Mouse (Mus musculus) frontal cortex, postnatal 14 days (tissue): ENCODE measurements around the gene Per1.
"Not testable (repeated sequence)": the region's sequence is repeated elsewhere in the genome, so short reads cannot be mapped to it uniquely, and the experiment has no call there.

Source experiments
- DNase-seq, 2 experiments: peaks; one replicate each; pipeline ENCODE4 v3.0.0; 2022; ENCODE audit warnings: low spot score in 2 of 2

Per1 gene

DNA sequence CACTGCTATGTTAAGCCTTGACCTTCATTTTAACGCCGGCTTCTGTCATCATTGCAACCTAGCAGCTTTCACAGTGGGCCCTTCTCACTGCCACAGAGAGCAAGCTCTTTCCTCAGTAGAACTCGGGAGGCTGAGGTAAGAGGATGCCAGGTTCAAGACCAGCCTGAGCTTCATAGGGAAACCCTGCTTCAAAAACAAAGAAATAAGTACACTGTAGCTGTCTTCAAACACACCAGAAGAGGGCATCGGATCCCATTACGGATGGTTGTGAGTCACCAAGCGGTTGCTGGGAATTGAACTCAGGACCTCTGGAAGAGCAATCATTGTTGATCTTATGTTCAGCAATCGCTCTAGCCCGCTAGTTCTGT lies 14.2 kb upstream of the Per1 start:
- no peak for DNase-seq

DNA sequence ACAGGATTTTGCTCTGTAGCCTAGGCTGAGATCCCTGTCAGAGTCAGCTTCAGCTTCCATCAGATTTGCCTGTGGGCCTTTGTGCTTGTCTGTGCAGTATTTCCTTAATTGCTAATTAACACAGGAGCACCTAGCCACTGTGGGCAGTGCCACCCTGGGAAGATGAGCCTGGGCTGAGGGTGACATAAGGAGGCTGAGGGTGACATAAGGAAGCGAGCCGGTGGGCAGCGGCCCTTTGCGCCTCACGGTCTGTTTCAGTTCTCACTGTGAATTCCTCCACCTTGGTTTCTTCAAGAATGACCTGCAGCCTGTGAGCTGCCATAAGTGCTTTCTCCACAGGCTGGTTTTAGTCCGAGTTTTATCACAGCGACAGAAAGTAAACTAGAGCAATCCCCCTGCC lies 13.4 kb upstream of the Per1 start:
- no peak for DNase-seq

DNA sequence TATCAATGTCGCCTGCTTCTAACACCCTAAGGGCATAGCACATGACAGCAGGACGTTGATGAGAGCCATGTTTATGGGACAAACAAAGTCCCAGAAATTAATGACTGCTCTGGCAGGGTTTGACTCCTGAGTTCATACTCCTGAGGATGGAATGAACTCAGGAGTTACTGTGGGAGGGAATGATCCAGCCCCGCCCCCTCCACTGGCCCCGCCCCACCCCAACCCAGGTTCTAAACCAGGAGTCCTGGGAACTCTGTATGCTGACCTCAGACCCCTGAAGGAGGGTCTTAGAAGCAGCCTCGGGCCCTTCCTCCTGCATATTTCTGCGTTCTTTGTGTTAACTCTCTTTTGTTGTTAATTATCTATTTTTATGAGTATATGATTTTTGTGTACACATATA lies 9.4 kb upstream of the Per1 start:
- no peak for DNase-seq

DNA sequence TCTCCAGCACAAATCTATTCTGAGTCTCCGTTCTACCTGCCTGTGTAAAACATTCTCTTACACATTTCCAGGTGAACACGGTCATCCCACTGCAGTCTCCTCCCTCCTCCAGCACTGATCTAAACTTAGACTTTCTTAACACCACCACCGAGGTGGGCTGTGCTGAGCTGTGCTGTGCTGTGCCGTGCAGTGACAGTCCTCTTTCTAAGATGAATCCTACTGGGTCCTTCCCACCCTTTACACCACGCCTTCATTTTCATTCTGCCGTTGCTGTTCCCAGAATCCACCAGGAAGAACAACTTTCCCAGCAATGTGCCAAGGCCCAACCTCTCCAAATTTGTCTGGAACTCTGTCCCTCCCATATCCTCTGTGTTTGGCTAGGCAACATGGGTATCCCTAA lies 8.6 kb upstream of the Per1 start:
- DNase-seq: peak in 1 of 2 experiments; percentile 51

DNA sequence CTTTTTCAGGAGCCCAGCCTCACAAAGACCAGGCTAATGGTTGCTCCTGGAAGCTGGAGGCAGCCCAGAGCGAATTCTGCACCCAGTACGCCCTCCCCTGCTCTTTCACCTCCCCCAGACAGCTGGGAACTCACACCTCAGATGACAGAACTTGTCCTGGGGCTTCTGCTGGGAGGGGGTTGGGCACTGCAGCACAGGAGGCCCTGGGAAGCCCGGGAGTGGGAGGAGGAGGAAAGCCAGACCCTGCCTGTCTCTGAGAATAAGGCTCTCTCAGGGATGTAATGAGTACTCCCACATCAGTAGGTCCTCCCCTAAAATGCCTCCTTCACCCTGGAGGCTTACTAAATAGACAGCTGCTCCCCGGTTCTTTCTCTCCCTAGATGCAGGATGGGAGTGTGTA lies 7.9 kb upstream of the Per1 start:
- no peak for DNase-seq

DNA sequence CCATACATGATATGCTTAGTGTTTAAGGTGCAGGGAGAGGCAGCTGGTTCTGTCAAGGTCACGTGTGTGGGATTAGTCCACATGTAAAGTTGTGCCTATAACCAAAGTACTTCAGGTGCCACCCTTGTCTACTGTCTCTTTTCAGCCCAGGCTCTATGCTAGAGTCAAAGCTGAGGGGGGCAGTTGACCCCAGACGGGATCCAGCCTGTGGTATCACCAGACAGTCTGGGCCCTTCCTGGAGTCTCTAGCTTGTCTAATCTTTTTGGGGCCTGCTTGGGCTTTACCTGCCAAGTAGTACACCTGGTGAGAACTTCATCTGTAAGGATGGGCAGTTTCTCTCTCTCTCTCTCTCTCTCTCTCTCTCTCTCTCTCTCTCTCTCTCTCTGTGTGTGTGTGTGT lies 7.4 kb upstream of the Per1 start:
- no peak for DNase-seq

DNA sequence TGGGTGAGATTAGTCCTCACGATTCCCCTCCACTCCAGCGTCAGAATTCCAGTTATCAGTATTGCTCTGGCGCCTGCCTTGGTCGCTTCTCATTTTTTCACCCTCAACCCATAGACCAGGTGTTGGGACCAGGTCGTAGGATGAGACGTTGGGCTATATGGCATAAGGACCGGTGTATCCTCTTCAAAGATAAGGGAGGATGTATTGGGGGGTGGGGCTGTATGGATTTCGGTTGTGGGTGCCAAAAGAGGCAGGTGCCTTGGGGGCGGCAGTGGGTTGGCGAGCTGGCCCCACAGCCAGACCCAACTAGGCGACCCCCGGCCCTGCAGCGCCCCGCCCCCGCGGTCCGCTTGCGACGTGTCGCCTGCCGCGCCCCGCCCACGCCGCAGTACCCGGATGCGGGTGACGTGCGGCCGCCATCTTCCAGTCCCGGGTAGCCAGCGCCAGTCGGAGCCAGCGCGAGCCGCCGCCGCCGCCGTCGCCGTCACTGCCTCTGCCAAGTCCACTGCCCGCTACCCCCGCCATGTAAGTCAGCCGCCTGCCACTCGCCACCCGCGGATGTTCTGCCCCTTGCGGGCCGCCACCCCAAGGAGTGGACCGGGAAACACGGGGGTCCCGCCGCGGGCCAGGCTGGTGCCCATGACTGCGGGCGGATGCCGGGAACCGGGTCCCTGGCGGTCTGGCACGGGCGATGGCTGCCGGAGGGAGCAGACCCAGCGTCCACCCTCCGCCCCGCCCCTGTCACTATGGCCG lies 6.7 kb upstream of the Per1 start, which contains the start of gene Vamp2:
Vamp2 (plus strand) TSS at position 388 of the 753 bp plus-strand sequence.
- DNase-seq: peak; percentile 85 to 90

DNA sequence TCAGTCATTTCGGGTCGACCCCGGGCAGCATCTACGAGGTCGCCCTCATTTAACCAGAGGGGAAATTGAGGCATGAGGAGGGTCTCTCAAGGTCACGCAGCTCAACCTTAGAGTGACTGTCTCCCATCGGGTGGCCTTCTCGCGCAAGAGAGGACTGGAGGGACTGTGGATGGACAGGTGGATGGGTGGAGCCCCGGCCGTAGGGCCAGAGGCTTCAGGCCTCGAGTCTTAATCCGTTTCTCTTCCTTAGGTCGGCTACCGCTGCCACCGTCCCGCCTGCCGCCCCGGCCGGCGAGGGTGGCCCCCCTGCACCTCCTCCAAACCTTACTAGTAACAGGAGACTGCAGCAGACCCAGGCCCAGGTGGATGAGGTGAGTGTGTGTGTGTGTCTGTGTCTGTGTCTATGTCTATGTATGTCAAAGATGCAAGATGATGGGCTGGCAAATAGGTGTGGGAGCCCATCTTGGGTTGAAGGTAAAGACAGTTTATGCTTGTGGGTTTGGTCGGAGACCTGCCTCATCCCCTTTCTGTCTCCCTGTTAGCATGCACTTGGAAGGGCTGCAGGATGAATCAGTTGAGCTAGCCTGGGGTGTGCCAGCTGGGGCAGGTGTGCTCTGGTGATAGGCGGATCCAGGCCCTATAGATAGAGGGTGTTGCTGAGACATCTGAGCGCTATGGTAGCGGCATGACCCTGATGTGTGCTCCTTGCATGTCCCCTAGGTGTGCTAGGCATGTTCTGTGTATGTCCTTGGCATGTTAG lies 6.0 kb upstream of the Per1 start:
- no peak for DNase-seq

DNA sequence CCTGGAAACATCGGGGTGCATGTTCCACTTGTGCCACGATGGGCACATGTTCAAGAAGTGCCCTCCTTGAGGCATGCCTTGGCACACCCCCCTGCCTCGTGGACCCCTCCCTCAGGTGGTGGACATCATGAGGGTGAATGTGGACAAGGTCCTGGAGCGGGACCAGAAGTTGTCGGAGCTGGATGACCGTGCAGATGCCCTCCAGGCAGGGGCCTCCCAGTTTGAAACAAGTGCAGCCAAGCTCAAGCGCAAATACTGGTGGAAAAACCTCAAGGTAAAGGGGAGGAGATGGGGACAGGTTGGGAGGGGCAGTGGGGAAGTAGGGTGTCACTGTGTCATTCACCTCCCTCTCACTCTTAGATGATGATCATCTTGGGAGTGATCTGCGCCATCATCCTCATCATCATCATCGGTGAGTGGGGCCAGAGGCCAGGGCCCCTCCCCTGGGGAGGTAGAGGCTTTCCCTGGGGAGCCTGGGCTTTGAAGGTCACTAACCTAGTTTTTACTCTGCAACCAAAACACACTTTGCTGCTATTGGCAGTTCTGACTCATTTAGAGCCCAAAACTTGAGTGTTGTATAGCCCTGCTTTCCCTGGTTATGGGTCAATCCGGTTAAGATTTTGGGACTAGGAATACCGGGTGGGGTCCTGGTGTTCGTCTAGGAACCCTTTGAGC lies 5.3 kb upstream of the Per1 start:
- DNase-seq: no peak

DNA sequence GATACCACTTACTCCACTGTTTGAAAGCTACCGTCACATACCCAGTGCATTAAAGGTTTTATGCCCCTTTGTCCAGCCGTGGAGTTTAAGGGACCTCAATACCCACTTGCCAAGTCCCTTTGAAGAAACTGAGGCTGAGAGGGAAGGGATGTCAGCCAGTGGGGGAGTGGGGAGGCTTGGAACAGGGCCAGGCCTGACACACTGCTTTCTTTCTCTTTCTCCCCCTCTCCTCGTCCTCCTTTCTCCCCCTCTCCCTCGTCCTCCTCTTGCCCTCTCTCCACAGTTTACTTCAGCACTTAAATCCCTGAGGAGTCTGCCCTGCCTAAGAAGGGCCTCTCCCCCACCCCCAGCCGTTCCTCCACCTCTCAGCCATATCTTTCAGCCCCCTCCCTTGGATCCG lies 4.7 kb upstream of the Per1 start:
- no peak for DNase-seq

DNA sequence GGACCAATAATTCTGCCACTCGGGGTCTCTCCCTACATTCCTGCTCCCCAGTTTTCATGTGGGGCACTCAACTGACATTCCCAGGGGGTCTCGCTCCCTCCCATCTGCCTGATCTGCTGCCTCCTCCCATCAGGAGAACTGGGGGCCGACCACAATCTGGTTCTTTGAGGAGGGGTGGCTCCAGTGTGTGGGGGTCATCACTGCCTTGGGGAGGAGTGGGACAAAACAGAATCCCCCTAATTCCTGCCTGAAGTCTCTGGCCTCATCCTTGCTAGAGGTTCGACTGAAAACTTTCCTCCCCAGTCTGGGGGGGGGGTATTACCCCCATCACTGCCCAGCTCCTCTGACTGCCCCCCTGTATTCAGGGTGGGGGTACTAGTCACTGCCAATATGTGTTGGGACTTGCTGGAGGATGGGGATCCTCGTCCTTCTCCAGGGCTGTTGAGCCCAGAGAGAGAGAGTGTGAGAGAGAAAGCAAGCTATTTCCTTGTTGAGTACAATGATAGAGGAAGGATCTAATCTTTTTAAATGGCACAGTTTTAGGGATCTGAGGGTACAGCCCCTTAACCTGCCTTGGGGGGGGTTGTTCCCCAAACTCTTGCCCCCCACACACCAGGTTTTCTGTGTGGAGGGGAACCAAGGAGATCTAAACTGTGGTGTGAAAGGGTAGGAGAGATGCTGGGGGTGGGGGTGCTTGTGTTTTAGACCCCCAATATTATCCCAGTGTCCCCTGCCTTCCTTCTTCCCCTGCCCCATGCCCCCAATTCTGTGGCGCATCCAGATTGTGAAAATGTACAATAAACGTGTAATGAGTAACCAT lies 3.2 kb upstream of the Per1 start:
- no peak for DNase-seq

DNA sequence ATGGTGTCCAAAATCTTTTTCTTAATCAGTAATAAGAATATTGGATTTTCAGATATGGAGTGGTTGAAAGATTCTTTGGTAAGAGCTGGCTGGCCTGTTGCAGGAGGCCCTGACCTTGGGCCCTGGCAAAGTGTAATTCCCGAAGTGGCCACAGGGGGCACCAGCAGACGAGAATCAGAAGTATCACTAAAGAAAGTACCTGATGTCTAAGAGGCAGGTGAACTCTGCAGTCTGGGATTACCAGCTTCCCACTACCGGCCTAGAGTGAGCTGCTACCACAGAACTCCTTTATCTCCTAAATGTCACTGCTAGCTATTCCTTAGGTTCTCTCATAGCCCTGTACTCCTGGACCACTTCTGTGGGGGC lies 2.6 kb upstream of the Per1 start:
- DNase-seq: peak in 1 of 2 experiments; percentile 82

DNA sequence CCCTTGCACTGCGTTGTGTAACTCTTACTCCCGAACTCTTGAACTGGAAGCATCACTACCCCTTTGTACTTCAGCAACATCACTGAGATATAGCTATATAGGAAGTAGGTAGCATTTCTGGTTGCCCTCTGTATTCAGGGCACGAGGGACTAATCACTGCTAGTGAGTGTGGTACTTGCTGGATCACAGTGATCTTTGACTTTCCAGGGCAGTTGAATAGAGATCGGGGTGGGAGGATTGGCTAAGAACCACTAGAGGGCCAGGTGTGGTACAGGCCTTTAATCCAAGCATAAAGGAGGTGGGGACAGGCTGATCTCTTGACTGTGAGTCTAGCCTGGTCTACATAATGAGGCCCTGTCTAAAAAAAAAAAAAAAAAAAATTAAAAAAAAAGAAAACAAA lies 2.1 kb upstream of the Per1 start:
- DNase-seq: no peak

DNA sequence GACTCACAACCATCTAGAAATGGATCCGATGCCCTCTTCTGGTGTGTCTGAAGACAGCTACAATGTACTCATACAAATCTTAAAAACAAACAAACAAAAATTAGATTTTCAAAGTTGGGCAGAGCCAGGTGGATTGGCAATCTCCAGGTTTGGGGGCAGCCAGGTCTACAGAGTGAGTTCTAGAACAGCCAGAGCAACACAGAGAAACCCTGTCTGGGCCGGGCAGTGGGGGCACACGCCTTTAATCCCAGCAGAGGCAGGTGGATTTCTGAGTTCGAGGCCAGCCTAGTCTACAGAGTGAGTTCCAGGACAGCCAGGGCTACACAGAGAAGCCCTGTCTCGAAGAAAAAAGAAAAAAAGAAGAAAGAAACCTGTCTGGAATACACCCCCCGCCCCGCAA lies 1.2 kb upstream of the Per1 start:
- not testable (repeated sequence) for DNase-seq

DNA sequence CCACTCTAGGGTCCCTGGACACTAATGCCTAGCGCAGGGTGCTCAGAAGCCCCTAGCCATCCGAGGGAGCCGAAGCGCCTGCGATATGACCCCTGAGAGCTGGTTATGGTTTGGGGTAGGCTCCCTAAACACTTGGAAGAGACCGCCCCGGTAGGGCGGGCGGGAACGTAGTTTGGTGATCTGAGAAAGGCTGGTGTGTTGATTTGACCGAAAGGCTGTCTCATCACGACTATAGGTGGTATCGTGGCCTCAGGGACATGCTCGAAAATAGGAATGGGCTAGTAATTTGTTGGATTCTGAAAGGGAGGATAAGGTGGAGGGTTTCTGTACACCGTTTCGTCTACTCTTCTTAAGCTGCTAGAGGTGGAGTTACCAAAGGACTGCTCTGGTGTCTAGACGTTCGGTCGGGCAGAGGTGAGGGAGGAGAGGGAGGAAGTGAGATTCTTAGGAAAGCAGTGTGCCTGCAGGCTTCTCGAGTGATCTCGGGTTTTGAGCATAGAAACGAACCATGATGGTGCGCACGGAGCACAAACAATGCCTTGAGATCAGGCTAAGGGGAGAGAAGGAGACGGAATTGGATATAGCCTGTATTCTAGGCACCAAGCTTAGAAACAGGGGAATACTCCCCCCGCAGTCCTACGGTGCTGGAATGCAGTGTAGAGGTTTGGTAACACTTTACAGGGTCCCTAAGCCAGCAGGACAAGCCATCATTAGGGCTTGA lies 654 bp downstream of the Per1 start:
- DNase-seq: no peak

DNA sequence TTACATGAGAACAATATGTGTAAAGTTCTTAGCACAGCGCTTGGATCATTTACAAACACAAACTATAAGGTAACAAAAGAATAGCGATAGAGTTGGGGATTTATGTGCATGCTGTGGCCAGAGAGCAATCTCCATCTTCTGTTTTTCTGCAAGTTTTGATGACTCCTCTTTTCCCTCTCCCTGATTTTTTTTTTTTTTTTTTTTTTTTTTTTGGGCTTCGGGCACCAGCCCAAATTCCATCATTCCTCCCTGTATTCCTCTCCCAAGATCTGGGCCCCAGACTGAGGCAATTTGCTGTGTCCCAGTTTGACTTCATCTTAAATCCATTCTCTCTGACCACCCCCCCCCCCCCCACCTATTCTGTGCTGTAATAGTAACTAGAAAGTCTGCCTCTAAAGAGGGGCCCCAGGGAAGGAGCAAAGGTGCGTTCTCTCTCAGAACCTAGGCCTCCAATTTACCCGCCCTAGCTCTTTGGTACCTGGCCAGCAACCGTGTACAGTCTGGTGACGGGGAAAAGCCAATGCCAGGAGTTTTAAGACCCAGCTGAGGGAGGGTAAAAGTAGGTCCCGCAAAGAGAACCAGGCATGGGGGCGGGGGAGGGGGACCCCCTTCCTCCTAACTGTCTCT lies 1.5 kb downstream of the Per1 start:
- no peak for DNase-seq

DNA sequence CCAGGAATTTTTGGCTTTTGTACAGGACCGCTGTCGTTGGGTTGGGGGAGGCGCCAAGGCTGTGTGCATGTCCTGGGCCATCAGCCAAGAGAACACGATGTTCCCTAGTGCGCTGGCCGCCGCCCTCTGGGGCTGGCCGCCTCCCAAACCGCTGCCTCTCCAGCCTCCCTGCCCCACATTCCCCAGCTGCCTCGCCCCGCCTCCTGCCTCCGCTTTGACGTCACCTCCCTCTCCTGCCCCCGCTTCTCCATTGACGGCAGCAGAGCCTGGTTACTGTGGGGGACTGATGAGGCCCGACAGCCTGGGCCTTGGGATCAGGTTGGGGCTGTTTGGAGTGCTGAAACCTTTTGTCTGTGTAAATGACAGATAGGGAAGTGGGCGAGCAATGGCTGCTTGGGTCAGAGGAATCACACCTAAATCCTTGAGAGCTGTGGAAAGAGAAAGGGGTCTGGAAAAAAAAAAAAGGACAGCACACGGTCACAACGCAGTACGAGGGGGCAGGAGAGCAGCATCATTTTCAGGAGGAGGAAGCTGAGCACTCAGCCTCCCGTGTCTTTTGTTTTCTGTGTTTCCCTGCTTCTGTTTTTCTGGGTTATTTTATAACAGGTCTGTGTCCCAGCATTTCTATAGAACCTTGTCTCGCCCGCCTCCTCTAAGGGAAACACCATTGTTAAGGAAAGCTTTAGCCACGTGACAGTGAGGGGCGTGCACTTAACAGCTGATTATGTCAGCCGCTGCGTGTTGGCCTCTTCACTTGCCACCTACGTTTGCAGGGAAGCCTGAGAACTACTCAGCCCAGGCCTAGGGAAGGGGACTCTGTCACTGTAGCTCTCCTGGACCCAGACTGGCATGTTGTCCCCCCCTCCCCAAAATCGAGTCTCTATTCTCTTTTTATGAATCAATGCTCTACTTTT lies 2.2 kb downstream of the Per1 start:
- DNase-seq: peak; percentile 93 to 96

DNA sequence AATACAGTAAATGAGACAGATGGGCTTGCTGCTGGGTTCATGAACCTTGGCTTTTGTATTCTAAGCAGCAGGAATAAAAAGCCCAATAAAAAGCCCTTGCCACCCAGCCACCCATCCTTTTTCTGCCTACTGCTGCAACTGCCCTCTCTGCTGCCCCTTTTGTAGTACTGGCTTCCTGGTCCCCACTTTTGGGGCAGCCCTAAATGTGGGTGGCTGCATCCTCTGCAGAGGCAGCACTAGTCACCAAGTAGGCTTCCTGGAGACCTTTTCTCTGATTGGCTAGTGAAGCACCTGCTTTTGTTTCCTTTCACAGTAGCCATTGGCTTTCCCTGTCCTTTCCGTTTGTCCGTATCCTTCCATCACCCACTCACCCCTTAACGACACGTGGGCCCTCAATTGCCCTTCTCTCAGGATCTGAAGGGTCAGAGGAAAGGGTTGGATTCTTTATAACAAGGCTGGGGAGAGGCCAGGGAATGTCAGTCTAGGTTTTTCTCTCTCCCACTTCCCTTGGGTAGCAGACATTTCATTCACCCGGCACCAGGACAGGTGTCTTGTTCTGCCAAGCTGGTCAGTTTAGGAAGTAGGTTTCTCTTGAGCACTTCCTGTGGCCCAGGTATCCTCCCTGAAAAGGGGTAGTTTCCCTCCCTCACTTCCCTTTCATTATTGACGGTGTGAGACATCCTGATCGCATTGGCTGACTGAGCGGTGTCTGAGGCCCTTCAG lies 3.2 kb downstream of the Per1 start:
- peak in 1 of 2 experiments; percentile 8 for DNase-seq

DNA sequence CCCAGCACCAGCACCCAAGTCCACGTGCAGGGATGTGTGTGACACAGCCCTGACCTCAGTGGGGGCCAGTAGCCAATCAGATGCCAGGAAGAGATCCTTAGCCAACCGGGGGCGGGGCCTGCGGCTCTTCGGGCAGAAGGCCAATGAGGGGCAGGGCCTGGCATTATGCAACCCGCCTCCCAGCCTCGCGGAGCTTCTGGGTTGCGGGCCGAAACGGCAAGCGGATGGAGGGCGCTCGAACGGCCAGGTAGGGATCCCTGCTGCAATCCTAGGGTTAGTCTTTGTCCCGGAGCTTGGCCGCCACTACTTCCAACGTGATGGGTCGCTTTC lies 3.7 kb downstream of the Per1 start:
- peak; percentile 94 for DNase-seq
